Mouse (Mus musculus) CH12.LX (cell line): ENCODE measurements at regions not wholly inside any gene's neighbourhood (a gene's known extent, or its start where the extent isn't known, plus 50 kb on each side); places are given as distances from the start of the nearest gene placed in this dataset.

Experiments used
- DNase-seq: peaks from one replicate; pipeline ENCODE4 v3.0.0-alpha.2; 2013; ENCODE audit errors: extremely low read depth
- H3K27ac ChIP-seq: 2 replicates; pipeline ENCODE4 v1.5.1; 2012; ENCODE audit warnings: low read depth, mild to moderate bottlenecking, control low read depth, moderate library complexity; ENCODE audit not compliant: insufficient read depth
- H3K27me3 ChIP-seq: replicated peaks from 2 replicates; pipeline ENCODE3; 2012; ENCODE audit warnings: inconsistent platforms
- H3K36me3 ChIP-seq, 2 experiments: replicated peaks in 1 of 2; 2 replicates each; pipeline versions ENCODE3 to v1.6.1; 2012; ENCODE audit warnings: inconsistent platforms in 1 of 2, low read length in 1 of 2, mild to moderate bottlenecking in 1 of 2, mixed read lengths in 1 of 2, moderate library complexity in 1 of 2; ENCODE audit not compliant: control insufficient read depth in 1 of 2, insufficient read depth in 1 of 2
- H3K4me1 ChIP-seq, 2 experiments: 2 replicates each; pipeline ENCODE4 v1.6.1; 2012; ENCODE audit warnings: inconsistent platforms in 1 of 2, moderate library complexity in 1 of 2; ENCODE audit not compliant: insufficient read depth in 2 of 2, control insufficient read depth in 1 of 2
- H3K4me2 ChIP-seq: 2 replicates; pipeline ENCODE4 v1.6.1; 2012; ENCODE audit warnings: low read depth, mild to moderate bottlenecking, control low read depth; ENCODE audit not compliant: poor library complexity, insufficient read depth, severe bottlenecking
- H3K4me3 ChIP-seq, 3 experiments: fragments of 150-350 bp in 1 of 3; sonication (generic) in 1 of 3; replicated peaks in 1 of 3; 2 replicates each; pipeline versions ENCODE3 to v1.5.1; 2011 to 2012; ENCODE audit warnings: low read depth in 2 of 3, low read length in 2 of 3, mild to moderate bottlenecking in 2 of 3, moderate library complexity in 2 of 3, control low read depth in 1 of 3, improper control_type of control experiment in 1 of 3, inconsistent platforms in 1 of 3, mixed read lengths in 1 of 3; ENCODE audit not compliant: poor library complexity in 1 of 3
- H3K79me2 ChIP-seq: replicated peaks from 2 replicates; pipeline ENCODE4 v1.6.1; 2012; ENCODE audit warnings: mild to moderate bottlenecking, moderate library complexity; ENCODE audit not compliant: control insufficient read depth, poor library complexity, insufficient read depth, severe bottlenecking; ENCODE audit errors: extremely low read depth
- H3K9ac ChIP-seq: 2 replicates; pipeline ENCODE4 v1.6.1; 2012; ENCODE audit warnings: low read depth, mild to moderate bottlenecking, control low read depth, moderate library complexity; ENCODE audit not compliant: insufficient read depth
- H3K9me3 ChIP-seq: replicated peaks from 2 replicates; pipeline ENCODE3; 2012; ENCODE audit warnings: low read length, inconsistent platforms, mixed read lengths
- CHD1 ChIP-seq: IDR thresholded peaks from 2 replicates; pipeline ENCODE4 v1.6.1; 2012; ENCODE audit warnings: low read depth, low read length, improper control_type of control experiment, inconsistent platforms
- CHD2 ChIP-seq: IDR thresholded peaks from 2 replicates; pipeline ENCODE4 v1.6.1; 2011; ENCODE audit warnings: low read length, improper control_type of control experiment
- CTCF ChIP-seq, 2 experiments: IDR thresholded peaks in 1 of 2; conservative IDR thresholded peaks in 1 of 2; 2 replicates each; pipeline ENCODE4 v1.5.1; 2011 to 2012; ENCODE audit warnings: low read depth in 2 of 2, low read length in 2 of 2, improper control_type of control experiment in 1 of 2, inconsistent platforms in 1 of 2, mild to moderate bottlenecking in 1 of 2, moderate library complexity in 1 of 2
- GABPA ChIP-seq: IDR thresholded peaks from 2 replicates; pipeline ENCODE4 v1.6.1; 2012; ENCODE audit warnings: low read depth, low read length, improper control_type of control experiment, inconsistent platforms; ENCODE audit not compliant: insufficient replicate concordance
- HCFC1 ChIP-seq: IDR thresholded peaks from 2 replicates; pipeline ENCODE4 v1.6.1; 2012; ENCODE audit warnings: low read depth, mild to moderate bottlenecking, inconsistent platforms, low read length, improper control_type of control experiment
- JUND ChIP-seq: conservative IDR thresholded peaks from 2 replicates; pipeline ENCODE4 v1.6.1; 2011; ENCODE audit warnings: low read depth, low read length, improper control_type of control experiment
- MAFK ChIP-seq: IDR thresholded peaks from 2 replicates; pipeline ENCODE4 v1.6.1; 2011; ENCODE audit warnings: low read length, improper control_type of control experiment; ENCODE audit not compliant: insufficient replicate concordance
- MXI1 ChIP-seq: IDR thresholded peaks from 2 replicates; pipeline ENCODE4 v1.6.1; 2011; ENCODE audit warnings: mild to moderate bottlenecking, low read depth, low read length, improper control_type of control experiment
- MYC ChIP-seq: IDR thresholded peaks from 2 replicates; pipeline ENCODE4 v1.6.1; 2011; ENCODE audit warnings: low read depth, mild to moderate bottlenecking, improper control_type of control experiment, low read length
- NELFE ChIP-seq: IDR thresholded peaks from 2 replicates; pipeline ENCODE4 v1.6.1; 2011; ENCODE audit warnings: low read depth, low read length, improper control_type of control experiment
- NRF1 ChIP-seq: IDR thresholded peaks from 2 replicates; pipeline ENCODE4 v1.6.1; 2014; ENCODE audit warnings: low read depth, mild to moderate bottlenecking, inconsistent platforms, low read length, improper control_type of control experiment, moderate library complexity
- POLR2A ChIP-seq: IDR thresholded peaks from 2 replicates; pipeline ENCODE4 v1.6.1; 2011; ENCODE audit warnings: low read depth, mild to moderate bottlenecking, improper control_type of control experiment, low read length
- POLR2AphosphoS2 ChIP-seq: IDR thresholded peaks from 2 replicates; pipeline ENCODE4 v1.6.1; 2011; ENCODE audit warnings: low read depth, low read length, improper control_type of control experiment
- RAD21 ChIP-seq: IDR thresholded peaks from 2 replicates; pipeline ENCODE4 v1.6.1; 2011; ENCODE audit warnings: low read depth, mild to moderate bottlenecking, low read length, improper control_type of control experiment, moderate library complexity
- SIN3A ChIP-seq: IDR thresholded peaks from 2 replicates; pipeline ENCODE4 v1.6.1; 2012; ENCODE audit warnings: low read length, improper control_type of control experiment, inconsistent platforms
- UBTF ChIP-seq: IDR thresholded peaks from 2 replicates; pipeline ENCODE4 v1.6.1; 2012; ENCODE audit warnings: low read depth, mild to moderate bottlenecking, inconsistent platforms, low read length, improper control_type of control experiment, moderate library complexity
- USF1 ChIP-seq: IDR thresholded peaks from 2 replicates; pipeline ENCODE4 v1.6.1; 2014; ENCODE audit warnings: low read depth, mild to moderate bottlenecking, inconsistent platforms, low read length, improper control_type of control experiment
- ZKSCAN1 ChIP-seq: IDR thresholded peaks from 2 replicates; pipeline ENCODE4 v1.6.1; 2012; ENCODE audit warnings: low read depth, inconsistent platforms, low read length, improper control_type of control experiment, borderline replicate concordance
- dilution Hi-C: fragments of 300-500 bp; cut with MboI; formaldehyde crosslinking; loops from 2 replicates; pipeline ENCODE4 v1.14.3; 2020; ENCODE audit warnings: low sequenced_read_pairs; ENCODE audit not compliant: extremely low pct_unique_long_range_greater_than_20kb, extremely low pct_ligation_motif_present
- in situ Hi-C: fragments of 300-500 bp; cut with MboI; formaldehyde crosslinking; loops from 3 replicates; pipeline ENCODE4 v1.14.3; 2019; ENCODE audit warnings: low sequenced_read_pairs, low pct_ligation_motif_present, low pct_unique_long_range_greater_than_20kb, mixed read lengths

GRCm38 (mm10) chr12:71628796-71629195, 202.1 kb upstream of the Daam1 start:
- Histone ChIP-seq H3K4me2 (no peak overlapping the region), H3K79me2 (no peaks in the 10 kb centered on the region), H3K9me3 (no peaks in the 10 kb centered on the region), H3K36me3 (no peaks in the 10 kb centered on the region)
- dilution Hi-C loops = no loop called here
- TF ChIP-seq CHD2 = no peak
- TF ChIP-seq MXI1 = no peak
- TF ChIP-seq POLR2A = no peak
- TF ChIP-seq JUND = no peak
- no peak for TF ChIP-seq CTCF (conservative IDR thresholded peaks at IDR 0.05 in 1 of 2, IDR thresholded peaks at IDR 0.05 in 1 of 2; ENCODE audit: low read depth in 2 of 2, low read length in 2 of 2)
- no peak for TF ChIP-seq GABPA
- no peak for TF ChIP-seq USF1
- TF ChIP-seq ZKSCAN1 = no peak
- TF ChIP-seq POLR2AphosphoS2 = no peak
- no peak for TF ChIP-seq SIN3A
- TF ChIP-seq MAFK = no peak
- TF ChIP-seq, all 38 proteins: peak for 0
- Histone ChIP-seq H3K27me3 (no peaks in the 10 kb centered on the region), H3K4me1 (peaks cover 2 to 36% of the 10 kb centered on the region in 2 experiments; a peak in 2 of 4 replicates), H3K9ac (no peak overlapping the region), H3K4me3 (no peak overlapping the region), H3K27ac (no peak overlapping the region)
- in situ Hi-C loops = no loop called here
- DNase-seq = no peak

GRCm38 (mm10) chr12:71630386-71630785, 200.5 kb upstream of the Daam1 start:
- dilution Hi-C loops (no loop called here), in situ Hi-C loops (no loop called here)
- no peak for DNase-seq
- H3K79me2 ChIP-seq = no peaks in the 10 kb centered on the region
- H3K9ac ChIP-seq = no peak overlapping the region
- no peaks in the 10 kb centered on the region for H3K27me3 ChIP-seq
- TF ChIP-seq HCFC1 = no peak
- TF ChIP-seq SIN3A = no peak
- no peak for TF ChIP-seq MAFK
- TF ChIP-seq NRF1 = no peak
- TF ChIP-seq GABPA = no peak
- H3K4me1 ChIP-seq = peaks cover 2 to 25% of the 10 kb centered on the region in 2 experiments; a peak in 2 of 4 replicates
- no peak overlapping the region for H3K27ac ChIP-seq
- no peak overlapping the region for H3K4me2 ChIP-seq
- no peaks in the 10 kb centered on the region for H3K9me3 ChIP-seq
- no peaks in the 10 kb centered on the region for H3K36me3 ChIP-seq
- no peak overlapping the region for H3K4me3 ChIP-seq

- Histone ChIP-seq H3K9me3 (no peaks in the 10 kb centered on the region), H3K79me2 (no peaks in the 10 kb centered on the region), H3K4me2 (no peak overlapping the region), H3K27me3 (no peaks in the 10 kb centered on the region), H3K4me3 (no peak overlapping the region), H3K9ac (no peak overlapping the region), H3K36me3 (no peaks in the 10 kb centered on the region), H3K27ac (no peak overlapping the region), H3K4me1 (no peaks in the 10 kb centered on the region)
- no peak for DNase-seq
- dilution Hi-C loops = no loop called here
- in situ Hi-C loops = no loop called here
- no peak for TF ChIP-seq GABPA
- TF ChIP-seq HCFC1 = no peak
- TF ChIP-seq USF1 = no peak
- no peak for TF ChIP-seq CHD1
- no peak for TF ChIP-seq CHD2
- no peak for TF ChIP-seq RAD21
- no peak for TF ChIP-seq NELFE
- no peak for TF ChIP-seq UBTF
- no peak for TF ChIP-seq MYC
Measured at GRCm38 (mm10) chr12:71636300-71636699, 194.6 kb upstream of the Daam1 start.
